Mouse (Mus musculus): ENCODE measurements at regions not wholly inside any gene's neighbourhood (a gene's known extent, or its start where the extent isn't known, plus 50 kb on each side); places are given as distances from the start of the nearest gene placed in this dataset.

DNA sequence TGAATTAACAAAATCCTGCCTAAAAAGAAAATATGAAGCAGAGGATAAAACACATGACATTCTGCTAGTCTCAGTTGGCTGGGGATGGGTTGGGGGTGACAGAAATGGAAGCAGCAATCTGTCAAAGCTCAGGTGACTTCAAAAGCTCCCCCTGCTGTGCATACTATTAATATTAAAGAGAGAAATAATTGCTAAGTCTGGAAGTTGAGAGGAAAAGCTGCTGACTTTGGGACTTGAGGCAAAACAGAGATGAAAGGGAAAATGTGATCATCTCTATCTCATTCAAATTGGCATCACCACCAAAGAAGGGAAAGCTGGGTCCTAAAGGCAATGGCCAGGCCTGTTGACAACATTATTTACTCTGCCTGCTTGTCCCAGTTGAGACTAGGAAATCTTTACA lies 90.8 kb downstream of the Rpe65 start:
- in situ Hi-C loops (cut with MboI, MseI) = loop anchor here (10.0 kb wide), 2 partner anchors 225 to 1565 kb away; no protein-coding TSS in a partner anchor

- in situ Hi-C loops (cut with MboI, MseI) = no loop called here
These were observed 114.9 kb upstream of the Wls start for GRCm38 (mm10) chr3:159724340-159725119.

GRCm38 (mm10) chr3:159732201-159732600 lies 107.3 kb upstream of the Wls start:
- in situ Hi-C loops (cut with MboI, MseI) = no loop called here

GRCm38 (mm10) chr3:159733141-159733540 lies 106.3 kb upstream of the Wls start:
- in situ Hi-C loops (cut with MboI, MseI) = no loop called here

DNA sequence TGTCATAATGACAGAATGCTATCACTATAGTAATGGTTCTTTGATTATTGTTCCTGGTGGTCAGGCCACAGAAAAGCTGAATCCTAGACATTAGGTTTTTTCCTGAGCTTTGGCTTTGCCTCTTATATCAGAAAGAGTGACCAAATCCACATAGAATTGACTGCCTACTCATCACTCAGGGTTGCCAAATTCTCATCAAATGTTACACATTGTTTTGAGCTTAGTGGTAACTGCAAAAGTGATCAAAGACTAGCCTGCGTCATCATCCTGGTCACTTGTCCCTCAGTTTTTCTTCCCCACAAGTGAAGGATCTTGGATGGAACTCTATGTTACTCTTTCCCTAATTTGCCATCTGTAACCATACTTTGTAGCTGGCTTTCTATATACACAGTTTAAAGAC lies 104.9 kb upstream of the Wls start:
- in situ Hi-C loops (cut with MboI, MseI) = no loop called here

DNA sequence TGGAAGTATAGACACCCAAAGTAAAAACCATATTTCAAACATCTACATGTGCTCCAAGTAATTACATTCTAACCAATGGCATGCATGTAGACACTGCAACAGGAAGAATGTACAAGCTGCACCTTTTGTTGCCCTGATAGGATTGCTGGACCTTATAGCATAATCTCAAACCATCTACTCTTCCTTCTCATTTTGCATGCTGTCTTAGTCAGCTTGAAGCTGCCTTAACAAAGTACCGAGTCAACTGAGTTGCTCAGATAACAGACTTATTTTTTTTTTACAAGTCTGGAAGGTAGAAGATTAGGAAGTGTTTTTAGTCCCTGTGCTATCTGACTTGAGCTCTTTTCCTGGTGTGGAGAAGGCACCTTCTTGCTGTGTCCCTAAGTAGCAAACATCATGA lies 103.4 kb upstream of the Wls start:
- in situ Hi-C loops (cut with MboI, MseI) = no loop called here

GRCm38 (mm10) chr3:159740600-159741279 lies 98.7 kb upstream of the Wls start:
- in situ Hi-C loops (cut with MboI, MseI) = no loop called here

DNA sequence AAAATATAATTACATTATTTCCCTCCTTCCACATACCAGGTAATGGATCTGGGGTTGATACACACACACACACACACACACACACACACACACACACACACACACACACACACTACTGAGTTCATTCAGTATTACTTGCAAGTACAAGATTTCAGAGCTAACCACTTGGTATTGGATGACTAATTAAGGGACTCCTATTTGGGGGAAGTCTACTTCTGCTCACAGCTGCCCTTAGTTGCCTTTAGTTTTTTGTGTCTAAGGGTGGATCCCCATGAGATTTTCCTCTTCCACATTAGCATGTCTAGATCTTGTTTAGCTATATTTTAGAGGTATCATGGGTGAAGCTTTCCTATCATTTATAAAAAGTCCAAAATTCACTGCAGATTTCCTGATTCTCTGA lies 97.7 kb upstream of the Wls start:
- in situ Hi-C loops (cut with MboI, MseI) = no loop called here

DNA sequence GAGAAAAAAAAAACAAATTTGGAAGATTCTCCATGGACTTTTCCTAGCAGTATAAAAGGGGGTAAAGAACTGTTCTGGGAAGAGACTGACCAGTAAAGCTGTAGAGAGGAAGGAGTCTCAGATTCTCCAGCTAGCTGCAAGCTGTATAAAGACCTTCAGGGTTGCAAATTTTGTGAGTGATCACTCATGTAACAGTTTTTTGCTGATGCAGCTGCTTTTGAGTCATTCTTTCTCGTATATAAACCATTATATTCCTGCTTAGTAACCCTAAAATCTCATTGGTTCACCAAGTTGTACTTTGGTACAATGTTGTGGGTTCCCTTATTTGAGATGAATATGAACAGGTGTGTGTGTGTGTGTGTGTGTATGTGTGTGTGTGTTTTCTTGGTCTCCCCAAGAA lies 79.7 kb upstream of the Wls start:
- in situ Hi-C loops (cut with MboI, MseI) = no loop called here

DNA sequence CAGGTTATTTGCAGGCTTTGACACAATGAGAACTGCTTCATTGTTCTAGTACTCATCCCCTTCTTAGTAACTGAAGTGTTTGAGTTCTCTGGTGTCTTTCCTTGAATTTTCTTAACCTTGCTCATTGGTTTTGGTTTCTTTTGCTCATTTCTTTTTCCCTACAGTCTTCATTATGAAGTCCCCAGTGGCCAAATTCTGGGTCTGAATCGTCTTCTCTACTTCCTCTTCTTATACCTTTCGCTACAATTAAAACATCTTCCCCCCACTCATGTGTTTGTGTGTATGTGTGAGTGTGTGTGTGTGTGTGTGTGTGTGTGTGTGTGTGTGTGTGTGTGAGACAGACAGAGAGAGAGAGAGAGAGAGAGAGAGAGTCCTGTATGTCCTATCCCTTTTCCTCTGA lies 79.2 kb upstream of the Wls start:
- in situ Hi-C loops (cut with MboI, MseI) = no loop called here

DNA sequence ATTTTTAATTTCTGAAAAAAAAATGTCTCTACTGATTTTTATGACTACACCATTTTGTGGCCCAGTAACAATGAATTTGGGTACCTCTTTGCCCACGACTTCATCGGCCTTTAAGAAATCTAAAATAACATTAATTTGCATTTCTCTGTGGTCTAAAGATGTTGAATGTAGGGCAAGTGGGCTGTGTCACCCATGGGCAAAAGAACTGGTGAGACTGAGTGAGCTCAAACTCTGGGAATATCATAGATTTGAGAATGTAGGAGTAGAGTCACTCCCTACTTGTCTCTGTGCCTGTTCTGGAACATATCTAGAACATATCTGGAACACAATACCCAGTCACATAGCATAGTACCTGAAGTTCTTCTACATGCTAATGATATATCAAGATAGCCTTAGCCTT lies 78.5 kb upstream of the Wls start:
- in situ Hi-C loops (cut with MboI, MseI) = no loop called here

GRCm38 (mm10) chr3:159782222-159782844 lies 57.1 kb upstream of the Wls start:
- in situ Hi-C loops (cut with MboI, MseI) = no loop called here

DNA sequence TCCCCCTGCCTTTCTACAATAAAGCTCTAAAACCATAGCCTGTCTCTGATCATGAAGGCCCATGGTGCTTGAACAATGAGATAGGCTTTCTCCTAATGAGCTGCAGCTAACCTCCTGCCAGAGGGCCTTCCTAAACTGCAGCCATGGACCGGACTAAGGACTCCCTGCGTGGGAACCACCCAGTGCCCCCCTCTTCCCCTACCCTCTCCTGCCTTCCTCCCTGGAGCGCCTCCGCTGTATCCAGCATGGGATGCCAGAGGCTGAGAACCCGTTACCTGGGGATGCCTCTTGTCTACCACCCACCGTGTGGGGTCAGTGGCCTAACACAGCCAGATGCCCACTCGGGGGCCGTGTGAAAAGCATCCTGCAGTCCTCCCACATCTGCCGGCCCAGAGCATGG lies 51.7 kb upstream of the Wls start:
- in situ Hi-C loops (cut with MboI, MseI) = no loop called here

Data from T-helper 17 cell (primary cell).